Mouse (Mus musculus) CD8-positive naive resting alpha-beta T cell, adult 2 months (primary cell): ENCODE results near the gene Tiam1.

ENCODE experiments used
- DNase-seq, 2 experiments: peaks; one replicate each; pipeline ENCODE4 v3.0.0; 2022; ENCODE audit warnings: low read depth in 2 of 2, low spot score in 2 of 2

The Tiam1 gene

GRCm38 (mm10) chr16:89922458-89922857, 221.1 kb downstream of the Tiam1 start:
- DNase-seq = no peak

- DNase-seq = no peak
These were observed 222.2 kb downstream of the Tiam1 start for GRCm38 (mm10) chr16:89921370-89921769.

- no peak for DNase-seq
These were observed 223.2 kb downstream of the Tiam1 start for GRCm38 (mm10) chr16:89920417-89920816.

GRCm38 (mm10) chr16:89917404-89917803, 226.2 kb downstream of the Tiam1 start:
- DNase-seq = no peak

- no peak for DNase-seq
These were observed 228.6 kb downstream of the Tiam1 start for GRCm38 (mm10) chr16:89914946-89915345.

- no peak for DNase-seq
These were observed 230.7 kb downstream of the Tiam1 start for GRCm38 (mm10) chr16:89912686-89913375.

- DNase-seq = no peak
These were observed 234.0 kb downstream of the Tiam1 start for GRCm38 (mm10) chr16:89909393-89910068.

GRCm38 (mm10) chr16:89907651-89908050, 235.9 kb downstream of the Tiam1 start:
- DNase-seq = no peak

- no peak for DNase-seq
These were observed 236.7 kb downstream of the Tiam1 start for GRCm38 (mm10) chr16:89906909-89907308.

- no peak for DNase-seq
These were observed 237.8 kb downstream of the Tiam1 start for GRCm38 (mm10) chr16:89905730-89906305.

- DNase-seq = no peak
These were observed 239.4 kb downstream of the Tiam1 start for GRCm38 (mm10) chr16:89904121-89904520.

- DNase-seq = no peak
These were observed 240.8 kb downstream of the Tiam1 start for GRCm38 (mm10) chr16:89902578-89903304.

- DNase-seq = no peak
These were observed 242.9 kb downstream of the Tiam1 start for GRCm38 (mm10) chr16:89900681-89901080.

- DNase-seq = no peak
These were observed 244.4 kb downstream of the Tiam1 start for GRCm38 (mm10) chr16:89899192-89899591.

- no peak for DNase-seq
These were observed 245.3 kb downstream of the Tiam1 start for GRCm38 (mm10) chr16:89898299-89898625.

GRCm38 (mm10) chr16:89897547-89898298, 245.8 kb downstream of the Tiam1 start:
- DNase-seq = no peak

- no peak for DNase-seq
These were observed 246.6 kb downstream of the Tiam1 start for GRCm38 (mm10) chr16:89896885-89897546.

- DNase-seq = no peak
These were observed 247.2 kb downstream of the Tiam1 start for GRCm38 (mm10) chr16:89896392-89896791.

GRCm38 (mm10) chr16:89895283-89895682, 248.3 kb downstream of the Tiam1 start:
- DNase-seq = no peak

- no peak for DNase-seq
These were observed 248.8 kb downstream of the Tiam1 start for GRCm38 (mm10) chr16:89894816-89895215.
